Mouse (Mus musculus) limb, embryonic 10.5 days (tissue): ENCODE measurements at regions not wholly inside any gene's neighbourhood (a gene's known extent, or its start where the extent isn't known, plus 50 kb on each side); places are given as distances from the start of the nearest gene placed in this dataset.

Experiments used
- DNase-seq: peaks from one replicate; pipeline ENCODE4 v3.0.0-alpha.2; 2017; ENCODE audit warnings: low spot score
- H3K27ac ChIP-seq: fragments of 300-500 bp; sonication (generic); 2 replicates; pipeline ENCODE4 v1.5.1; 2016; ENCODE audit warnings: mild to moderate bottlenecking
- H3K27me3 ChIP-seq: fragments of 300-500 bp; sonication (generic); 2 replicates; pipeline ENCODE4 v1.6.1; 2016; ENCODE audit warnings: low read depth, mild to moderate bottlenecking; ENCODE audit not compliant: poor library complexity, severe bottlenecking
- H3K36me3 ChIP-seq: fragments of 300-500 bp; sonication (generic); 2 replicates; pipeline ENCODE4 v1.6.1; 2016; ENCODE audit warnings: mild to moderate bottlenecking, moderate library complexity
- H3K4me1 ChIP-seq: fragments of 300-500 bp; sonication (generic); 2 replicates; pipeline ENCODE4 v1.6.1; 2016
- H3K4me3 ChIP-seq: fragments of 300-500 bp; sonication (generic); 2 replicates; pipeline ENCODE4 v1.5.1; 2016; ENCODE audit warnings: mild to moderate bottlenecking, moderate library complexity
- H3K9me3 ChIP-seq: fragments of 300-500 bp; sonication (generic); replicated peaks from 2 replicates; pipeline ENCODE4 v1.6.1; 2016; ENCODE audit warnings: mild to moderate bottlenecking
- WGBS: fragments of 180-500 bp; shearing (Covaris S2); methylation state at CpG from one replicate; pipeline ENCODE4 v1.1.7; 2016; 5-methylcytosine and 5-hydroxymethylcytosine counted together

DNA sequence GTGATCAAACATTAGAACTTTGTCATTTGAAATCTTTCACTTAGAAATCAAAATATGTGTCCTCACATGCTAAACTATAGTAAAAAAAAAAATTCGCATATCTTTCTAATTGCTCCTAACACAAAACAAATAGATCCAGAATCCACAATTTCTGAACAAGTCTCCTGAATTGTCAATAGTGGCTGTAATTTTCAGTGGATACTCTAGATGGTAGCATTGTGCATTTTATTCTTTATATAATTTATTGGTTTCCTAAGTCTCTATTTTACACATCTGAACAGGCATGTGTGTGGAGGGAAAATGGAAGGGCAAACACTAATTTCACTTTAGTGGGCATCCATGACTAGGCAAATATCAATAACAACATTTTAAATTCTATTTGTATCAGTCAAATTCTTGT is 63.7 kb upstream of the Tnmd start:
- Histone ChIP-seq H3K9me3 (no peaks in the 10 kb centered on the region), H3K4me3 (no peak overlapping the region), H3K27ac (no peak overlapping the region), H3K27me3 (peaks cover 18% of the 10 kb centered on the region), H3K4me1 (no peaks in the 10 kb centered on the region), H3K36me3 (no peaks in the 10 kb centered on the region)
- 32% methylated on average over 1 of the region's 1 CpGs for WGBS
- no peak for DNase-seq

DNA sequence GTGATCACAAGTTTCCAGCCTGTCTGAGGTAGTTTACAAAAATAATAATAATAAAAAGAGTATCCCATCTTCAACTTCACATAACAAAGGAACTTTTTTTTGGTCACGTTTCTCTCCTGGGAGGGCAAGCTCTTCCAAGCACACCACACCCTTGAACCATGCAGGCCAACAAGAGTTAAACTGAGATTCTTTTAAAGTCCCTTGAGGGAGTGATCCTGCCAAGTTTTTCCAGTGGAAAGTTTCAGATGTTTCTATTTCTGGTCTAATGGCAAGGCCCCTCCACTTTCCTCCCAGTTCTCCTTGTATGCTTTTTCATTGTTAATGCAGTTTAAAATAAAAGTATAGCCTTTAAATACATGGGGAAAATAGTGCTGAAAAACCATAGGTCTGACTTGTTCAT is 65.2 kb upstream of the Pcdh19 start:
- Histone ChIP-seq H3K9me3 (no peaks in the 10 kb centered on the region), H3K4me1 (no peaks in the 10 kb centered on the region), H3K27ac (no peak overlapping the region), H3K4me3 (no peak overlapping the region), H3K27me3 (peaks cover 56% of the 10 kb centered on the region), H3K36me3 (no peaks in the 10 kb centered on the region)
- 73% methylated on average over 1 of the region's 1 CpGs for WGBS
- no peak for DNase-seq

DNA sequence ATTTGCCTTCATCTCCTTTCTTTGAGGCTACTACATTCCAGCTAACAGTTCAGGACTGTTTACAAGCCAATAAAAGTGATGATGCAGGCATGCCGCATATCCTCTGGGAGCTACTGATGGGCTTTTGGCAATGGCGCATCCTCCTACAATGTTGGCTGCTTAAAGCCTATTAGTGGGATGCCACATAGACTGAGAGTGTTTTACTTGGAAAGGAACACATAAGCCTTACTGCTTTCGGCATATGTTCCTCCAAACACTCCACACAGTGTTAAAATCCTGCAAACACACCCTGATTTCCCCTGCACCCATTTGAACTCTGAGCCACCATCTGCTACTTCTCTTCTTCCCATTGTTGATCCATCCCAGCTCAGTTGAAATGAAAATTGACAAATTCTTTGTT is 63.4 kb upstream of the Pcdh19 start:
- H3K4me1 ChIP-seq, result no peaks in the 10 kb centered on the region
- whole genome bisulfite sequencing, result 81% methylated on average over 3 of the region's 3 CpGs
- H3K4me3 ChIP-seq, result no peak overlapping the region
- no peak overlapping the region for H3K27ac ChIP-seq
- H3K9me3 ChIP-seq, result no peaks in the 10 kb centered on the region
- peaks cover 53% of the 10 kb centered on the region for H3K27me3 ChIP-seq
- no peak for DNase-seq
- no peaks in the 10 kb centered on the region for H3K36me3 ChIP-seq

DNA sequence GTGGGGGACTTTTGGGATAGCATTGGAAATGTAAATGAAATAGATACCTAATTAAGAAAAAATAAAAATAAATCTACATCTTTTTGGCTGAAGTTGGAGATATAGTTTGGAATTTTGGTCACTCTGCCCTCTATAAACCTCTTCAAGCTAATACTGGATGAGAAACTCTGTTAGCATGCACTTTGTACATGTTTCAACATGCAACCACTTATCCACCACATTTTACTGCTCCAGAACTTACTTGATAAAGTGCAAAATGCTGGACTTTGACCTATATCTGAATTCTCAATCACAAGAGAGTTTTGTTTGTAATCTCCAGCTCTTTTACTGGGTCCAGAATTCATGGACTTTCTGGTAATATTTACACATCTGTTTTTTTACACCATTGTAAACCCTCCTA is 54.7 kb upstream of the Pcdh19 start:
- H3K4me1 ChIP-seq, result no peaks in the 10 kb centered on the region
- H3K36me3 ChIP-seq, result no peaks in the 10 kb centered on the region
- H3K4me3 ChIP-seq, result no peak overlapping the region
- H3K9me3 ChIP-seq, result no peaks in the 10 kb centered on the region
- H3K27me3 ChIP-seq, result peaks cover 11% of the 10 kb centered on the region; the same call in 1 of the 2 replicates
- H3K27ac ChIP-seq, result no peak overlapping the region
- no peak for DNase-seq

DNA sequence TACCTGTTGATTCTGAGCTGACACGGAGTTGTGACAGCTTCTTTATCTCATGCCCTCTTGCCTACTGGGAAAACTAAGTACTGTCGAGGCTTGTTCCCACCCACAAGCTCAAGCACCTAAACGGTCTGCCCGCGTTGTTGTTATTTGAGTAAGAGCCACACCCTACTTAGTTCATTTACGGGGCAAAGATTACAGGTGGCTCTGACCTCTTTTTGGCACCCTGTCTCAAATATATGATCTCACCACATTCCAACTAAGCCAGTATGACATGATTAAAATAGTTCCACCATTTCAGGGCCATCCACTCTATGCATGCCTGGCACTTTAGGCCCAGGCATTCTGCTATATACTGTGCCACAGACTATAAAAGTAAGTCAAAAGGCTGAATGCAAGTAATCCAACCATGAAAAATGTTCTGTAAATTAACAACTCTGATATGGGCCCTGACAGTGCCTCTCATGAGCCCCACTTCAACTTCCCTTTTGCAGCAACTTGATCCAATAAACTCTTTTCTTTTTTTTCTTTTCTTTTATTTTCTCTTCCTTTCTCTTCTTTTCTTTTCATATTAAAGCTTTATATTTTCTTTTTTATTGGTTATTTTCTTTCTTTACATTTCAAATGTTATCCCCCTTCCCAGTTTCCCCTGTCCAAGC is 50.3 kb upstream of the Pcdh19 start:
- no peak for DNase-seq
- no peak overlapping the region for H3K4me3 ChIP-seq
- no peaks in the 10 kb centered on the region for H3K9me3 ChIP-seq
- H3K36me3 ChIP-seq, result no peaks in the 10 kb centered on the region
- 0 out of 2 replicates have a peak, but pooled peaks cover 6% of the 10 kb centered on the region for H3K27me3 ChIP-seq
- H3K4me1 ChIP-seq, result no peaks in the 10 kb centered on the region
- 80% methylated on average over 6 of the region's 6 CpGs for WGBS
- no peak overlapping the region for H3K27ac ChIP-seq
